Mouse (Mus musculus) cerebellum, adult 2 months (tissue): ENCODE results near the gene Frmd7. TPM values are rescaled to one million over a fixed set of nuclear protein-coding genes. Genes with fewer than 3 reads are reported as not detected.

Experiments used
- DNase-seq, 2 experiments: peaks; one replicate each; pipeline ENCODE4 v3.0.0; 2021
- H3K27ac ChIP-seq: fragments of 200-500 bp; 2 replicates; pipeline ENCODE4 v1.5.1; 2012; ENCODE audit warnings: low read length, control low read depth, inconsistent platforms; ENCODE audit not compliant: insufficient read depth
- H3K27me3 ChIP-seq: fragments of 200-500 bp; 2 replicates; pipeline ENCODE4 v1.6.1; 2012; ENCODE audit warnings: inconsistent platforms, mild to moderate bottlenecking, low read length, moderate library complexity; ENCODE audit not compliant: control insufficient read depth, insufficient read depth
- H3K4me1 ChIP-seq: fragments of 200-500 bp; 2 replicates; pipeline ENCODE4 v1.6.1; 2011; ENCODE audit warnings: low read length; ENCODE audit not compliant: control insufficient read depth, insufficient read depth
- H3K4me3 ChIP-seq: fragments of 200-500 bp; replicated peaks from 2 replicates; pipeline ENCODE3; 2011; ENCODE audit warnings: mild to moderate bottlenecking, low read depth, low read length, control low read depth; ENCODE audit not compliant: insufficient read depth
- CTCF ChIP-seq: fragments of 200-500 bp; IDR thresholded peaks from 2 replicates; pipeline ENCODE4 v1.5.1; 2011; ENCODE audit warnings: low read depth, mild to moderate bottlenecking, control low read depth, low read length, moderate library complexity, borderline replicate concordance; ENCODE audit not compliant: insufficient read depth
- POLR2A ChIP-seq: fragments of 200-500 bp; IDR thresholded peaks from 2 replicates; pipeline ENCODE4 v1.6.1; 2011; ENCODE audit warnings: low read length, control low read depth, borderline replicate concordance; ENCODE audit not compliant: insufficient read depth
- WGBS: fragments of 180-500 bp; shearing (Covaris S2); methylation state at CpG from one replicate; pipeline ENCODE4 v1.1.7; 2018; 5-methylcytosine and 5-hydroxymethylcytosine counted together
- polyA plus RNA-seq: library from polyadenylated mRNA; depleted of rRNA; stranded (reverse); fragments of >200 nt; gene quantifications from 2 replicates; pipeline ENCODE4 v1.2.3, GENCODE M21; 2012

The Frmd7 gene
- polyA plus RNA-seq, 1 experiment: 0.38 TPM

DNA sequence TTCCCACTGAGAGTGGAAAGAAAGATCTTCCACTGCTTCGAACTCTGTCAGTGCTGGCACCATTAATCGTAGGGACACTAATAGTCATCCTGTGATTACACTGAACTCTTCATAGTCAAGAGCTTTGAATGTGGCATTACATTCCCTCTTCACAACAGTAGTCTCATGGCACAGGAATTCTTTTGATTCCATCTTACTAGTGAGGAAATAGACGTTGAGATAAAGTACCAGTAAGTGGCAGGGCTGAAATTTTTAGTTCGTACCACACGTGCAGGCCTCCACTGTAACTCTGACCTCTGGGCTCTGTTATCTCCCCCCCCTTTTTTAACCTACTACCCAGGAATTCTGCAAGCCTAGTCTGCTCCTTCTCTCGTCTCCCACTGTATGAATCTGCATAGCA is 20.4 kb upstream of the Frmd7 start:
- H3K27me3 ChIP-seq: no peaks in the 10 kb centered on the region
- H3K27ac ChIP-seq: no peak overlapping the region
- no peak overlapping the region for H3K4me3 ChIP-seq
- no peak for DNase-seq
- no peaks in the 10 kb centered on the region for H3K4me1 ChIP-seq
- TF ChIP-seq POLR2A (no peak), CTCF (no peak)
- 86% methylated on average over 6 of the region's 6 CpGs for WGBS

DNA sequence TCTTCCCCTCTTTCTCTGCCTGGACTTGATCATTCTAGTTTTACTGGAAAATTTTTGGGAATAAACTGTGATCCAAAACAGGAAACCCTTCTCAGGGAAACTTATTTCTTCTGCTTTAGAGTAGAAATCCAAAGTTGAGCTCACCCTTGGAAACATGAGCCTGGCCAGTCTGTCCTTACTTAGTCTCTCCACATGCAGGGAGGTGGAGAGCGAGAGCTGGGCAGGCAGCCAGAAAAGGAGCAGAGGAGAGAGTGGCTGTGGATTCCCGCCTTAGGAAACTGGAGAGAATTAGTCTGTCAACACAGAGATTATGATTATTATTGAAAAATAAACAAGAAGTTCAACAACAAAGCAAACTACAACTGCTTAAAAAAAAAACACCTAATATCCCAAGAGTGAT is 6.1 kb upstream of the Frmd7 start:
- TF ChIP-seq POLR2A (no peak), CTCF (no peak)
- no peak for DNase-seq
- Histone ChIP-seq H3K4me3 (no peak overlapping the region), H3K27me3 (no peaks in the 10 kb centered on the region), H3K27ac (no peak overlapping the region), H3K4me1 (no peaks in the 10 kb centered on the region)
- WGBS: 6% methylated on average over 2 of the region's 2 CpGs

DNA sequence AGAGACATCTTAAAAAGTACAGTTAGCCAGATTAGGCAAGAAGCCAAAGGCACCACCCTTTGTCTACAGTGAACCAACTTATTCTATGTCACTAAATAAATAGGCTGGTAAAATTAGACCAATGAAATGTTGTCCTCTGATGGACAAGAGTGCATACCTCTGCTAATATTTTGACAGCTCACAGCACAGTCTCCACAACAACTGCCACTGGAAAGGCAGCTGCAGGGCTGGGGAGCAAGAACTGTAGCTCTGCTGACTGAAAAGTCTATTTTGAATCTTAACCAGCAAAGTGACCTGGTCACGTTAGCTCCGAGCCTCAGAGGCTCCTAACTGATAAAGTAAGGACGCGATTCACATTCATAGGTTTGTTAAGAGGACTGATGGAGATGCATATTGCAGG is 5.6 kb upstream of the Frmd7 start:
- H3K4me1 ChIP-seq: no peaks in the 10 kb centered on the region
- no peak overlapping the region for H3K4me3 ChIP-seq
- WGBS: 79% methylated on average over 4 of the region's 4 CpGs
- no peaks in the 10 kb centered on the region for H3K27me3 ChIP-seq
- TF ChIP-seq CTCF (no peak), POLR2A (no peak)
- H3K27ac ChIP-seq: no peak overlapping the region
- DNase-seq: no peak

DNA sequence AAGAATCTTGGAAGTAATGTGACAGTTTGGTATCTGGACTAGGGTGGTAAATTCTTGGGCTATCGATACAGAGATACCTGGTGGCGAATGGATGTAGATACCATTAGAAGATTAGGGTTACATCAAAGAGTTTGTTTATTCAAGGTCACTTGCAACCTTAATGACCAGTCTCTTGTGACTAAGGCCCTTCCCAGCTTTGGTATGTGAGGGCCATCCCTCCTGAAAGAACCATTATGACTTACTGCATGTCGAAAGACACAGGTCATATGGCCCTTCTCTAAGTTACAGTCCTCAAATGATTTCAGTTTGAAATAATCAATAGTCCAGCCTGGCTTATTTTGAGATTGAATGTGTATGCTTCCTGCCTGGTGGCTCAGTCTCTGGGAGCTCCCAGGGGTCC is 5.4 kb downstream of the Frmd7 start:
- H3K4me3 ChIP-seq: no peak overlapping the region
- TF ChIP-seq CTCF (no peak), POLR2A (no peak)
- no peak overlapping the region for H3K27ac ChIP-seq
- no peak for DNase-seq
- WGBS: 94% methylated on average over 3 of the region's 3 CpGs
- no peaks in the 10 kb centered on the region for H3K4me1 ChIP-seq
- H3K27me3 ChIP-seq: no peaks in the 10 kb centered on the region

DNA sequence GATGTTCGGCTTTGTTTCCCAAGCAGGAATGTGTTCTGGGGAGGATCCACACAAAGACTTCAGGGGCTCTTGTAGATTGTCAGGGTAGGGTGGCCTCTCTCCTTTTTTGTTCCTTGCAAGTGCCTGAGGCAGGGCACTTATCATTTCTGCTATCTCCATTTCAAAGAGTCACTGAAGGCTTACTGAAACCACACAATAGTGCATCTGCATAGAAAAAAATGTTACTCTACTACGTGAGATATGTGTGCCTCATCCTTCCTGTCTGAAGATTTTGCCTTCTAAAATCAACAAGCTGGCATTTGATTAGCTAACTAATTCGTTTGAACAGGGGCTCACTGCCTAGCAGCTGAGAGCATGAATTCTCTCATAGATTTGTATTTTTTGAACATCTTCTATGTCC is 12.2 kb downstream of the Frmd7 start:
- H3K4me3 ChIP-seq: no peak overlapping the region
- no peaks in the 10 kb centered on the region for H3K4me1 ChIP-seq
- DNase-seq: no peak
- H3K27ac ChIP-seq: no peak overlapping the region
- TF ChIP-seq CTCF: no peak
- TF ChIP-seq POLR2A: no peak
- 46% methylated on average over 3 of the region's 3 CpGs for WGBS
- H3K27me3 ChIP-seq: no peaks in the 10 kb centered on the region

DNA sequence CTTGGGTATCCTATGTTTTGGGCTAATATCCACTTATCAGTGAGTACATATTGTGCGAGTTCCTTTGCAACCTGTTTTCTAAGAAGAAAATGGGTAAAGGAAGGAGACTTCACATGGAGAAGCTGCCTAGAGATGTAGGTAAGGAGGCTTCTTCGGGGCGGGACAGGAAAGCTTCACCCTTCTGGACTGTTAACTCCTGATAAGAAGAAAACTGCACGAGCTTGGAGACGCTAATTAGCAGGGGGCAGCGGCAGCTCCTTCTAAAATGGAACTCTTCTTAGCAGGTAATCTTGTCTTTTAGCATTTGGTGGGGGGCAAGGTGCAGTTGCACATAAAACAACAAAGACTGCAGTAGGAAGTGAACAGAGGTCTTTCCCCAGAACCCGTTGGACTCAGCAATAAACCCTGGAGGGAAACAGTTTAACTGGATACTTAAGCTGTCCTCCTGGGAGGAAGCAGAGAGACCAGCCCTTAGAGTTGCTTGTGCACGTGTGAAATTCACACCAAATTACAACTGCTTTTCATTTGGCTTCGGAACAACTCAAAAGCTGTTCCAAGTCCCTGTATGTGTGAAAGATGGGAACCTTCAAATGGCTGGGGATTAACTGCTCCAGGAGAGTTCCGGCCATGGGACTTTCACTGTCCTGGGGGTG is 15.5 kb downstream of the Frmd7 start:
- 68% methylated on average over 10 of the region's 10 CpGs for WGBS
- Histone ChIP-seq H3K4me3 (no peak overlapping the region), H3K4me1 (no peaks in the 10 kb centered on the region), H3K27ac (no peak overlapping the region), H3K27me3 (no peaks in the 10 kb centered on the region)
- TF ChIP-seq CTCF (no peak), POLR2A (no peak)
- no peak for DNase-seq

DNA sequence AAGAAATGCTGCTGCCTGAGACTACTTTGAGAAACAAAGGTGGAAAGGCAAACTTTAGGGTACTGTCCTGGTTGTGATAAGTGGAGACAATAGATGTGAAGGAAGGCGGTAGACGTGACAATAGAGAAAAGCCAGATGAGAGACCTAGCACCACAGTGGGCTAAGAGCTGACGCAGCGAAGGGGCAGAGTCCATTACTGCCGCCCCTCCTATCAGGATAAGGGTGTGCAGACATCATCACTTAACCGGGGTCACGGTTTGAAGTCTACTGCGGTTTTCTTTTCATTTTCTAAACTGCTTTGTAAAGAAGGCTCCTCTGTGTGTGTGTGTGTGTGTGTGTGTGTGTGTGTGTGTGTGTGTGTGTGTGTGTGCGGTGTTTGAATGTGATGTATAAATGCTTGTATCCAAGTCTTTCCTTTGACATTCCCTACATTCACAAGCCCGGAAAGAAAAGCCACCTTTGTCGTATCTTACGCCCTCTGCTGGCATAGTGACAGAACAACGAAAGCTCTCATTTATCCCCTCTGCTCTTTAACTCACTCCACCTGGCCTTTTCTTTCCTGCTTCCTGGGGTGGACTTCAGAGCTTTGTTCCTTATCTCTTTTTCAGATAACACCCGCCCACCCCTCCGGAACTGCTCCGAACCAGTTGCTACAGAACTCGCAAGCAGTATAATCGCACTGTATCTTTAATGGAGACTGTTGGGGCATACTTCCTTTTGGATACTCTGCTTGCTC is 17.7 kb downstream of the Frmd7 start:
- TF ChIP-seq POLR2A: no peak
- no peak for TF ChIP-seq CTCF
- Histone ChIP-seq H3K4me1 (no peaks in the 10 kb centered on the region), H3K27me3 (no peaks in the 10 kb centered on the region), H3K4me3 (no peak overlapping the region), H3K27ac (no peak overlapping the region)
- 42% methylated on average over 17 of the region's 18 CpGs for WGBS
- DNase-seq: peak in 1 of 2 experiments; percentile 12

- no peak overlapping the region for H3K4me3 ChIP-seq
- H3K4me1 ChIP-seq: no peaks in the 10 kb centered on the region
- DNase-seq: no peak
- no peaks in the 10 kb centered on the region for H3K27me3 ChIP-seq
- no peak overlapping the region for H3K27ac ChIP-seq
- WGBS: 22% methylated on average over 3 of the region's 3 CpGs
- TF ChIP-seq POLR2A: no peak
- no peak for TF ChIP-seq CTCF
These were observed 23.8 kb downstream of the Frmd7 start for GRCm38 (mm10) chrX:50918754-50919153.
